Mouse (Mus musculus): ENCODE data around the gene Hmg20a.
"Not testable (repeated sequence)": the region's sequence is repeated elsewhere in the genome, so short reads cannot be mapped to it uniquely, and the experiment has no call there.

The Hmg20a gene

DNA sequence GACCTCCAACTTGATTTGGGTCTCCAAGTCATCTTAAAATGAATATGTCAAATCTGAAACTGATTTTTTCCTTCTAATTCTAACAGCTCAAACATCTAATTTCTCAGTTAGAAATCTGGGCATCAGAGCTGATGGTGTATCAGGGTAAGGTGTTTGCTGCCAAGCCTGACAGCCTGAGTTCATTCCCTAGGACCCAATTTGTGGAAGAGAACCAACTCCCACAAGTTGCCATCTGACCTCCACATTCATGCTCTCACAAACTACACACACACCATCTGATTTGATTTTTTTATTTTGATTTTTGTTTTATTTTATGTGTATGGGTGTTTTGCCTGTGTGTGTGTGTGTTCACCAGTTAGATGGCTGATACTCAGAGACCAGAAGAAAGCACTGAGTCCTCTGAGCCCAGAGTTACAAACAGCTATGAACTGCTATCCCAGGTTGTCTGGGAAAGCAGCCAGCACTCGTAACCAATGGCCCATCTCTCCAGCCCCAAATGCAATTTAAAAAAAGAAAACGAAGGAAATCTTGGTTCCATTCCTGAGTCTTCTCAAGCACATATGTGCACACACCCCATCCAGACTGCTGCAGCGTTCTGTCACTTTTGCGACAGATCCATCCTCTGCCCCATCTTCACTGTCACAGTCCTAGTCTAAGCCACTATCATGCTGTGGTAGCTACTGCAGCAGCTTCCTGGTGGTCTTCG is 17.6 kb downstream of the Hmg20a start:
- intact Hi-C loops (cut with DNase I), result no loop called here

DNA sequence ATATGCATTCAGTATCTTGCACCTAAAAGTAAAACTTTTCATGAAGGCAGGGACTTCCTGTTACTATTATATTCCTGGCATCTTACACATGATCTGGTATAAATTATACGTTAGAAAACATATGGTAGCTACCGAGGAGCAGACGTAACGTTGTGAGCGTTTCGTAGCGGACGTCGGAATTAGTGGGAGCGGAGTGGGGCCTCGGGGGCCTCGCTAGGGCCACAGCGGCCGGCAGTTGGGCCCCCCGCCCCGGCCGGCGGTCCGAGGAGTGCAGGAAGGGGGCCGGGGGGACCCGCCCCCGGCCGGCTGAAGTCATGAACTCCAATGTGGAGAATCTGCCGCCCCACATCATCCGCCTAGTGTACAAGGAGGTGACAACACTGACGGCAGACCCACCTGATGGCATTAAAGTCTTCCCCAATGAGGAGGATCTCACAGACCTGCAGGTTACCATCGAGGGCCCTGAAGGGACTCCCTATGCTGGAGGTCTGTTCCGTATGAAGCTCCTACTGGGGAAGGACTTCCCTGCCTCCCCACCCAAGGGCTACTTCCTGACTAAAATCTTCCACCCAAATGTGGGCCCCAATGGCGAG is 19.0 kb downstream of the Hmg20a start:
- intact Hi-C loops (cut with DNase I), result not testable (repeated sequence)

DNA sequence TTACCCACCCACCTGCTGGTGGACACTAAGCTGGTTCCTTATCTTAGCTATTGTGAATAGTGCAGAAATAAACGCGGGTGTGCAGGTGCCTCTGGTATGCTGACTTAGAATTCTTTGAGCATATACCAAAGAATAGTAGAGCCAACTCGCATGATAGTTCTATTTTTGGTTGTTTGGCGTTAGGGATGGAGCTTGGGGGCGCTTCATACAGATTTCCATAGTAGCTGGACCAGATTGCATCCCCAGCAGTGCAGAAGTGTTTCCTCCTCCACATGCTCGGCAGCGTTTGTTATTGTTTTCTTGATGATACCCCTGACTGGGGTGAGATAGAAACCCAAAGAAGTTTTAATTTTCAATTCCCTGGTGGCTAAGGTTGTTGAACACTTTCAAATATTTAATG is 21.3 kb downstream of the Hmg20a start:
- intact Hi-C loops (cut with DNase I), result no loop called here

DNA sequence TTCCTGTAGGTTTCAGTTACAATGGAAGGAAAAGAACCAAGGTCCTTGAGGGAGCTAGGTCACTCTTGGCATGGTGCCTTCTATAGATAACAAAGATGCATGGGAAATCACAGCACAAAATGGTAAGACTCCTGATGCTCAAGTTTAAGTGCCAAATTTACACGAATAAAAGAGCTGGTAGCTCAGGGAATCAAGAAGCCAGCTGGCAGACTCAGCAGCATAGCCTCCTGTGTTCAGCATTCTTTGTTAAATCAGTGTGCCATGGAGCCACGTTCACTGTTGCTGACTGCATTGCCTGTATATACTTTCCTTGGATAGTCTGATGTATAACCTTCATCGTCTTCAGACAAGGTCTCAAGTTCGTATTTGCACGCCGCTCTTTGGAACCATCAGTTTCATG is 33.2 kb downstream of the Hmg20a start:
- intact Hi-C loops (cut with DNase I), result no loop called here

DNA sequence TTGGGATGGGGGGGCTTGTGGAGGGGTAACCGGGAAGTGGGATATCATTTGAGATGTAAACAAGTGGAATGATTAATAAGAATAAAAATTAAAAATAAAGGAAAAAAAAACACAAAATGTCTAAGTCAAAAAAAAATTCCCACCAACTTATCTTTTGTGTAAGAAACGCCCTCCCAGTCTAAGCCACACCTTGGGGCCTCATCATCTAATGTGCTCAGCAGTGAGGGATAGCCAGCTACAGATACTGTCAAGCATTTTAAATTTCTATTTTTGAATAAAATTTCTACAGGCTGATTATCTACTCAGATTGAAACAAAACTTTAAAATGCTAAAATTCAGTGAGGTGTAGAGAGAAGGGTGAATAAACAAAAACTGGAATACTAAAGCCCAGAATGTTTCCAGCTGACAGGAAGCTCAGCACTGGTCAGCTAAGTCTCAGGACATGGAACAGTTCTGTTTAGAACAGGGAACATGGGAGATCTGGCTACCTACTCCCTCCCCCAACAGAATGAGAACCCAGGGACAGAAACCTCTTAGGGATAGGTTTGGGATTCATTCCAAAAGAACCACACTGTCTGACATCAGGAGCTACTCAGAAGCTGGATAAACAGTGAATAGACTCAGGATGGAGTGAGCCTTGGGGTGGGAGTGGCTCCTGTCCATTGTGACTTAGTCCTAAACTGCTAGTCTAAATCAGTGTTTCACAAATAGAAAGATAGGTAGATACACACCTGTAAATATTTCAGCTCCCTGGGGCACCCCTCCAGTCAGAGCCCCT is 34.8 kb downstream of the Hmg20a start:
- intact Hi-C loops (cut with DNase I), result no loop called here

DNA sequence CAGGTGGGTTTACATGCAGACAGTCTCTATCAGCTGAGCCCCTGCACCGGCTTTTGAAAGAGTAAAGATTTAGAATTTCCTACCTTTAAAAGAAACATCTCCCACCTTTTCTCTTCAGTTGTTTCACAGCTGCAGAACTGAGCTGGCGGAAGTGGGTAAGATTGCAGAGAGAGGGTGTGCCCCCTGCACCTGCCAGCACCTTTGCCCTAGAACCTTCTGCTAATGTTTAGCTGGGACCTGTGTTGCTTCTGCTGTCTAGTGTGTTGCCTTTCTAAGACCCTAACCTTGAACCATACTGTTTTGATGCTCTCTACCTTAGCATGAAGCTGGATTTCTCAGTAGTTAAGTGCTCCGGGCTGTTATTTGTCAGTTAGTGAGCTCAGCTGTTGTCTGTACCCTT is 38.0 kb downstream of the Hmg20a start:
- intact Hi-C loops (cut with DNase I), result loop anchor here (5.0 kb wide), 1 partner anchor 34 kb away; no protein-coding TSS in a partner anchor

DNA sequence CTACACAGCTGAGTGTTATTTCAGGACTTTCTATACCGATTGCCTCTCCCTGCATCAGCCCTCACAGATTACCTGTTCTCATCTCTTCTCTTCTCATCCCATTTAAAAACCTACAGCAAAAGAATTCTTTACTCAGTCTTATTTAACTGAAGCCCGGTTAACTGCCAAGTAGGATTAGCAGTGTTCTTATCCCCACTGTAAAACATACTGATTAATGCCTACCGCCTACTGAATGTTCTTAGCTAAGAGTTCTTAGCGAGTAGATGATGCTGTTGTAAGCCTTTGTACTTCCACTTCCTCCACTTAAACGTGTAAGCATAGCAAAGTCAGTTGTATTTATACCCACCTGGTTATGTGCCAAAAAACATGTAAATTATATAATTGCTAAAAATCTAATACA is 42.6 kb downstream of the Hmg20a start:
- intact Hi-C loops (cut with DNase I), result no loop called here

DNA sequence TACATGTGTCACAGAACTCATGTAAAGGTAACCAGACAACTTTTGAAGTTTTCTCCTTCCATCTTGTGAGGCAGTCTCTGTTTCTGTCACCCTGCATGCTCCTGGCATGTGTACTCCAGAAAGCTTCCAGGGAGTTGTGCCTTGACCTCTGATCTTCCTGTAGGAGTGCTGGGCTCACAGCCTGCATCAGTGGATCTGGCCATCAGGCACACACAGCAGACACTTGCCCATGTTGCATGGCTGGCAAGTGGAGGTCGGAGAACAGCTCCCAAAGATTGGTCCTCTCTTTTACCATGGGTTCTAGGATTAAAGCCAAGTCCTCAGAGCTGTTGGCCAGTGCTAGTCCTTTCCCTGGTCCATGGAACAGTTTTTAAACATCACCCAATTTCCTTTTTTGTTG is 44.2 kb downstream of the Hmg20a start:
- intact Hi-C loops (cut with DNase I), result no loop called here

DNA sequence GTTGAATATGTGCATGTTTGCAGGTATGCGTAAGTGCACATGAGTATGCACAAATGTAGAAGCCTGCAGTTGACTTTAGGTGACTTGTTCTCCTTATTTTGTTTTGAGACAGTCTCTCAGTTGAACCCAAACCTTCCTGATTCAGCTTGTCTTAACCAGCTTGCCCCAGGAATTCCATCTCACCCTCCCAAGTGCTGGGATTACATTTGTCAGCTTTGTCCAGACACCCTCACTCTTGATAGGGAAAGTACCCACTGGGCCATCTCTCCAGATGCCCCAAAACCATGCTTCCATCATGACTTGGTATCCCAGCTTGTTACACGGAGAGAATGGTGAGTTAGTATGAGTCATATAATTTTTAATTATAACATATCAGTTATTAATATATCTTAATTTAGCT is 44.6 kb downstream of the Hmg20a start:
- intact Hi-C loops (cut with DNase I), result no loop called here

DNA sequence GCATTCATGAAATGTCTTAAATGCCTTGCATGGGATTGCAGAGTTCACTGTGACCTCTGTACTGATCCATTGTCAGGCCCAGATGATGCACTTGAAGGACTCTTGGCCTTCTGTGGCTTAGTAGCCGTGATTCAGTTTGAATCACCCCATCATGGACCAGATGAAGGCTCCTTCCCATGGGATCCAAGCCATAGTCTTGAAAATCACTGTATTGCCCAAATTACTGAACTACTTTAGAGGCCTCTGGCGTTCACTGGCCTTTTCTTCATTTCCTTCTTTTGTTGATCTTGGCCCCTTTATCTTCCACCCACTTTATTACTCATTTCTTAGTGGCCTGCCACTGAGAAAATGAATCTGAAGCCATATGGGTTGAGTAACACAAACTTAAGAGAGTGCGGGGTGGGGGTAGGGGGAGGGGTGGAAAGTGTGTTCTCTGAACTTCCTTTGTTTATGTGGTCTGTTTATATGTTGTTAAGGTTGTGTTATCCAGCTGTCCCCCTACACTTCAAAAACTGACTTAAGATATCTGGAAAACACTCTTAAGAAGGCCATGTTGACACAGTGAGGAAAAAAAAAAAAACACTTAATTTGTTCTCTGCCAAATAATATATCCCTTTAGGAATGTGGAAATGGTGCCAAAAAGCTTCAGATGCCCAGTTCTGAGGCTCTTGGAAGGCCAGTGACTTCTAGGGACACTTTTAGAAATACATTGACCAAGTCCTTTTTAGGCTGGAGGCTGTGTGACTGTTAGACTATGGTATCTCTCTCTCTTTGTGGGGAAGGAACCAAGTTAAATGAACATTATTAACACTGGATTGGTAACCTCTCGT is 45.5 kb downstream of the Hmg20a start:
- intact Hi-C loops (cut with DNase I), result no loop called here

DNA sequence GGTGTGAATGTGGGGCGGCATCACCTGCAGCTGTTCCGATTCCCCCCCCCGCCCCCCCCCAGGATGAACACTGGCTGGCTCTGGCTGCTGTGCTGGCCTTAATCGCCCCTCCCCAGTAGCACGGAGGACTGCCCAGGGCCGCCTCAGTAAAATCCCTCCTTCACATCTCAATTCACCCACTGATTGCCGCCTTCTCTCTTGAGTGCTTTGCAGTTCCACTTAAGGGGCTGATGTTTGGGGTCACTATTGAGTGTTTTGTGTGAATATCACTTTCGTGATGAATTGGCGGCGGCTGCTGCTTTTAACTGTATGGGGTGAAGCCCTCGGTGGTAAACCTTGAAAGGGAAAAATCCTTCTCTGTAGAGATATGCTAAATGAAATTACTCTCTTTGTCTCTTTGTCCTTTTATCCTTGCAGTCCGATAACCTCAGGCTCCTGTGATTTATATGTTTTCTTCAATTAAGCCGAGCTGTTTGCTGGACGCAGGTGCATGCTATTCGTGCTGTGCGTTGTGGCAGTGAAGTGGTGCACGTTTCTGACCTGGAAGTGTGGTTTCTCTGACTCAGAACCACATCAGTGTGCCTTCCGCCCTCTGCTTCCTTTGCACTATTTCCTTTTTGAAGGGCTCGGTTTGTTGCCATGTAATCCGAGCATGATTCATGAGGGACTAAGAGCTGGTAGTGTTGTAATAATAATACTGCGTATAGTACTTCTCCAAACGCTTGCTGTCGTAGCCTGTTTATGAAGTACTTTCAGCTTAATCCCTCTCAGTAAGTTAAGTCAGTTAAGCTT is 46.6 kb downstream of the Hmg20a start:
- intact Hi-C loops (cut with DNase I), result loop anchor here (5.0 kb wide), 1 partner anchor 37 kb away; no protein-coding TSS in a partner anchor

DNA sequence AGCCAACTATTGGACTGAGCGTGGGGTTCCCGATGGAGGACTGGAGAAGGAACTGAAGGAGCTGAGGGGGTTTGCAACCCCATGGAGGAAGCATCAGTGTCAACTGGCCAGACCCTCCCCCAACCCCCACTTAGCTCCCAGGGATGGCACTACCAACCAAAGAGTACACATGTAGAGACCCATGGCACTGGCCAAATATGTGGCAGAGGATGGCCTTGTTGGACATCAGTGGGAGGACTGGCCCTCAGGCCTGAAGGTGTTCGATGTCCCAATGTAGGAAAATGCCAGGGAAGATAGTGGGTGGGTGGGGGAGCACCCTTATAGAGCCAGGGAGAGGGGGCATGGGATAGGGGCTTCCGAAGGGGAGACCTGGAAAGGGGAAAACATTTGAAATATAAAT is 47.8 kb downstream of the Hmg20a start:
- intact Hi-C loops (cut with DNase I), result loop anchor here (5.0 kb wide), 1 partner anchor 36 kb away; no protein-coding TSS in a partner anchor

DNA sequence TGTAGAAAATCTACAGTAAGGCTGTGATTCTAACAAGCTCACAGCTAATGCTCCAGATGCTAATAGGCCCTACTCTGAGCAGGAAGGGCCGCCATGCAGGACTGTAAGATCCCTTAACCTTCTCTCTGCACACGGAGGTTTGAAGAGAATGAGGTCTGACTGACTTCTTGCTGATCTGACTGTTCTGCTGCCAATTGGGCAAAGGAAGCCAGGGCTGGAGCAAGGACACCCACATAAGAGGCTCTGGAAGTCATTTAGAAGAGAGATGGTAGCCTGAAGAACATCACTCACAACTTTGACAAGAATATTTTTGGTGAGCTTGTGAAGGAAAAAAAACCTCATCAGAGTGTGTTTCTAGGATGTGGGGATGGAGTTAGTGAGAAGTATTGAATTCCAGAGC is 51.2 kb downstream of the Hmg20a start:
- intact Hi-C loops (cut with DNase I), result loop anchor here (5.0 kb wide), 1 partner anchor 33 kb away; no protein-coding TSS in a partner anchor

DNA sequence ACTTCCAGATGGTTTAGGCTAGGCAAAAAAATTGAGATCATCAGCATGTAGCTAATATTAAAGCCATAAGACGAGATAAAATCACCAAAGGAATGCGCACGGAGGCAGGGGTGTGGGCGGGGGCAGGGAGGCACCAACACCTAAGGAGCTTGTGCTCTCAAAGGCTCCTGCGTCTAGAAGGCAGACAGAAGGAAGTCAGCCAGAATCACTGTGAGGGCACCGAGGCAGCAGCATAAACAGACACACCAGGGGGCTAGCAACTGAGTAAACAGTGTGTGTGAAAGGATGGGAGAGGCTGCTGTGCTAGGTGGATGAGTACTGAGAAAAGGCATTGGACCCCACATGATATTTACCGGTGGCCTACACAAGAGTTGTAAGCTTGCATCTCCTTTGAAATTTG is 51.9 kb downstream of the Hmg20a start:
- intact Hi-C loops (cut with DNase I), result no loop called here

DNA sequence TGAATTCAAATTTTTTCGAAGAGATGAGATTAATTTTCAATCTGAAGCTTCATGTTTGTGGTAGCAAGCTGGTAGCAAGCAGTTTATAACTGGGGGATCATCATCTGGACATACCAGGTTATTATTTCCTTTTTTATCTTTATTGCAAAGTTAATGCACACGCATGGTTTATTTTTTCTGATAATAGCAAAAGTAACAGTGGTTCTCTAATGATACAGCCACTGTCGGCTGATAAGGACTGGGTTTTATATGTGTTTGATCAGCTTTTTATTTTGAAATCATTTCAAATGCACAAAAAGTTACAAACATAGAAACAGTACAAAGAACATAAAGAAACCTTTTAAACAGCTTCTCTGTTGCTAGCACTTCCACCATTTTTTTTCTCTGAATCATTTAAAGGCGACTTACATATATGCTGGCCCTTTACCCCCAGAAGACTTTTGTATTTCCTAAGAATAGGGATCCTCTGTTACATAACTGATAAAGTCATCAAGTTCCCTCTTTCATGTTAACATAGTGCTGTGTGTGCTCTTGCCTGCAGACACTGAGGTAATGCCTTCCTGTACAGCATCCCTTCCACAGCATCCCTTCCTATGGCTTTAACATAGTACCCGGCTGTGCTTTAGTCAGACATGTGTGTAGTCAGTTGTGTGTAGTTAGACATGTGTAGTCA is 60.7 kb downstream of the Hmg20a start:
- intact Hi-C loops (cut with DNase I), result no loop called here

DNA sequence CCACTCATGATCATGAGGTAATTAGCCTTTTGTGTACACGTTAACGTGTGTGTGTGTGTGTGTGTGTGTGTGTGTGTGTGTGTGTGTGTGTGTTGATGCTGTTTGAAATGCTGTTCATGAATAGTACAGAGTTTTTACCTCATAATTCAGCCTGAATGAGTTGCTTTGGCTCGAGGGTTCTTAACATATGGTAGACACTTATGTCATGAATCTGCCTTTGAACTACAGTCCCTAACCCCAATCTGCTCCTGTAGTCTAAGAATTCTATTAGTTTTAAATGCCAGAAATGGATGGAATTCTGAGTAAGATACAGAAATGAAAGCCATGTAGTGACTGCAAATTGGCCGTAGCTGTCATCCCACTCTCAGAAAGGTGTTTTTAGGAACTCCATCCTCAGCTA is 64.2 kb downstream of the Hmg20a start:
- intact Hi-C loops (cut with DNase I), result no loop called here

DNA sequence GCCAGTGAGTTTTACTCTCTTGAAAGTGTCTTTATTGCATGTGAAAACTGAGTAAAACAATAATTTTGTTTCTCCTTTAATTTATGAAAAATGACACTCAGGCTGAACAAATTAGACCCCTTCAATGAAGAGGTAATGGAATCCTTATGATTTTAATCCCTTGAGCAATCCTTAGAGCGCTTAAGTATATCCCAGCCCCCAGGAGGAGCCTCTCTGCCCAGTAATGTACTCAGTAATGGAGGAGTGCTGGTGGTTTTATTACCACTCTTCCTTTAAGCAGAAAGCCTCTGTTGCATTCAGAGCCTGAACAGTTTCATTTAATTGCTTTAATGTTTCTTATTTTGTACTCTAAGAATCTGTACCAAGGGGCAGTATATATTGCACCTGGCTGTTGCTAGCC is 67.0 kb downstream of the Hmg20a start:
- intact Hi-C loops (cut with DNase I), result no loop called here

DNA sequence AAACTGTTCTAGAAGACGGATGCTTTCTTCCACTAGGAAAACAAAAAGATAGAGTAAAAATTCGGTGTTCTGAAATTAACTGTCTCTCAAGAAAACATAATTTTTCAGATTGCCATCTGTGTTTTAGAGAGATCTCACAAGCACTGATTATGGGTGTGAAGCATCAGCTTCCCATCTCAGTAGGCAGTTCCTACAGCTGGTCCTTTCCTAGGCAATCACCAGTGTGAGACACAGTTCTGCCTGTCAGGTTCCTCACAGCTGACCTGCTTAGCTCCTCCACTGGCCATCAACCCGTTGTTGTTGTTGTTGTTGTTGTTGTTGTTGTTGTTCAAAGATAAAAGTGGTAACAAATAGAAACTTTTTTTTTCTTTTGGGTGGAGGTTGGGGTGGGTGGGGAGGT is 67.7 kb downstream of the Hmg20a start:
- intact Hi-C loops (cut with DNase I), result no loop called here

DNA sequence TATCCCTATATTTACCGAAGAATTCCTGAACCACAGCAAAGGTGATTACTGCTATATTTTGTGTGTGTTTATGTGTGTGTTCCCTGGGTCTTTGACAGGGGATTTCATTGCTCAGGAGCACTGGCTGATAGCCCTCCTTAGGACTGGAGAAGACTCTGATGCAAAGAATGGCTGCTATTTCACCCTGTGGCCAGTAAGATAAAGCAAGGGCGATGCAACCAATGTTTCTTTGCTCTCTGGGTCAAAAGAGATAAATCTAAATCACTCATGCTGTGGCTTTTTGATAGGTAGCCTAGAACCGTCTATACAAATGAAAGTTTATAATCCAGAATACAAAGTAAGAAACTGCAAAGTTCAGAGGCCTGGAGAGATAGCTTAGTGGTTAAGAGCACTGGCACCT is 69.2 kb downstream of the Hmg20a start:
- intact Hi-C loops (cut with DNase I), result no loop called here

DNA sequence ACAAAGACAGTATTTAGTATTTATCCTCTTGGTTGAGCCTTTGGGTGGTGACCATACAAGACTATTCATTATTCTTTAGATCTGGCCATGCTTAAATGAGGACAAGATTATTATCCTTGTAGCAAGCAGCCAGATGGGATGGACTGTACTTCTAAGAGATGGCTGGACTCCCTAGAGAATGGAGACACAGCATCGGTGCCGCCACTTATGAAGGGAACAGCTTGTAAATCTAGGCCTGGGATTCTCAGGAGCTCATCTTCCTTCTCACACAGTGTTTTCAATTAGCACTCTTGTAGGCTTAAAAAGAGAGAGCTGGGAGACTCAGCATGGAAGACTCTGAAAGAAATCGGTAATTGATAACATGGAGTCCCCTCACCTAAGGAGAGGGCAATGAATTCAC is 74.0 kb downstream of the Hmg20a start:
- intact Hi-C loops (cut with DNase I), result no loop called here

All from adrenal gland (tissue).